Mouse (Mus musculus) central nervous system, embryonic 11.5 days (tissue): Measurements from ENCODE around the gene Klhl33. TPM values are rescaled to one million over a fixed set of nuclear protein-coding genes. Genes with fewer than 3 reads are reported as not detected.

Source experiments
- polyA plus RNA-seq: library from polyadenylated mRNA; depleted of rRNA; stranded (reverse); fragments of >200 nt; gene quantifications from 2 replicates; pipeline ENCODE4 v1.2.3, GENCODE M21; 2012; rRNA removed

The Klhl33 gene
- polyA plus RNA-seq = 0.26 and 0.34 TPM in 2 replicates

DNA sequence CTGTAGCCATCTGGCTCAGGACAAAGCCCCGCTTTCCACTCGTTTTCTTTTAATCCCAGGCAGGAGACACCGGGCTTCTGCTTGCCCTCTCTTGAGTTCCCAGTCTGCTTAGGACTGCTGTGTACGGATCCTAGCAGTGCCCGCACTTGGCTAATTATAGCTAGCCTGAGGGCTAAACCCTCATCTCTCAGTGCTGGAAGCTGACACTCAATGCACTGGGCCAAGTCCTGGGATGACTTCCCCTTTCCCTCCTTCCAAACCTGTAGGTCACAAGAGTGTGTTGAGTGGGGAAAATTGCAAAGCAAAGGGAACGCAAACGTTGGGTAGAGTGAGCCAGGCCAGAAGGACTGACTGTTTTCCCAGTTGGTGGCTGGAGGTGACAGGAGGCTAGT lies at the start of gene Klhl33:
TSS of gene Klhl33 (minus strand) at position 134 of the 392 bp plus-strand sequence.

DNA sequence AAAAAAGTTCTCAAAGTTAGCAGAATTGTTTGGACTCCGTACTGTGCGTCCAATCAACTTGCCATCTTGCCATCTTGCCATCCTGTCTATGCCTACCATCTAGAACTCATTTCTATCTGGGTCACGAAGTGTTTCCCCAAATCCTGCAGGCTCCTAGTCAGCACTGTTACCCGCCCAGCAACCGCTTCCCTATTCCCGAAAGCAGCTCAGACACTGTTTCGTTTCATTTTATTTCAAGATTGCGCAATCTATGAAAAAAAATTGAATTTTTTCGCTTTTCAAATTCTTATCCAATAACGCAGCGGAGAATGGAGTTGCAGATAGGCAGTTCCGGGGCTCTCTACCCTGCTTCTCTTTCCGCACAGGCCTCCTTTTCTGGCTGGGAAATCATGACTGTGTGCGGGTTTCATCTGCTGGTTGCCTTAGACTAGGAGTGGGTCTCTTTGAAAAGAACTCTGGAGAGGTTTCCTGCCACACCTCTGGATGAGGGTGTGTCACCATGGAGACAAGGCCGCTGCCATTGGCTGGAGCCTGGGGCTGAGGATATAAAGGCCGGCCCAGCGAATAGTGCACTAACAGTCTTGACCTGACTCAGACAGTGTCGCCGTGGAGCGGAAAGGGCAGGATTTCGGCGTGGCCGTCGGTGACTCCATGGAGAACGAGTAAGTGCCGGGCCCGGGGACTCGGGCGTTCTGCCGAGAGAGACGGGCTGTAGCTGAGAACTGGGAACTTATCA lies 46.8 kb upstream of the Klhl33 start, which contains the start of gene Gm49342:
TSS of gene Gm49342 (plus strand) at position 586 of the 736 bp plus-strand sequence.

DNA sequence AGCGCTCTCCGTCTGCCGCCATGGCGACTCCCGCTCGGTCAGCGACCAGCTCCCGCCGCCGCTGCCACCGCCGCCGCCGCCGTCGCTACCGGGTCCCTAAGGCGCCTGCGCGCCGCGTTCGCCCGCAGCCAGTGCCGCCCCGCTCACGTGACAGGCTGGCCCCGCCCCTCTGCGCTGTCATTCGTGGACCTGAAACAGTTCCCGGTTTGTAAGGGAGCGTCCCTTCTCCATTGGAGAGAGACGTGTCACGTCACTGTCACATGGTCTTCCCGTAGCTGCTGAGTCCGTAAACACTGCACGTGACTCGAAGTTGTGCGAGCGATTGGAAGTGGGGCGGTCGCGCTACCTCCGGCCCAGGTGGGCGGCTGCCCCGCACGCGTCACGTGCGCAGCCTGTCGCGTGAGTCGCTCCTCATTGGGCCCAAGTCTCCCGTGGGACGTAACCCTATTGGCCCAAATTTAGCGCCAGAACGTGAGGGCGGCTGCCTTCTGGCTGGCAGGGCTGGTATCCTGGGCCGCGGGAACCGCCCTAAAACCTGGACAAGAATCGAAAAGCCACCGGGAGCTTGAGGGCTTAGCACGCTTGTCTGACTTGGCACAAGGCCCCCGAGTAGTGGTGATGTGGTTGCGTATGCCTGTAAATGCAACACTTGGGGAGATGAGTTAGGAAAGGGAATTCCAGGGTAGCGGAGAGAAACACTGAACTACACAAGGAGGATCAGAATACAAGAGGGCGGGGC lies 33.6 kb upstream of the Klhl33 start, which contains the start of the genes Pip4p1 and Pnp:
TSS of gene Pip4p1 (minus strand) at position 103 of the 739 bp plus-strand sequence.
TSS of gene Pnp (plus strand) at position 329 of the 739 bp plus-strand sequence.

DNA sequence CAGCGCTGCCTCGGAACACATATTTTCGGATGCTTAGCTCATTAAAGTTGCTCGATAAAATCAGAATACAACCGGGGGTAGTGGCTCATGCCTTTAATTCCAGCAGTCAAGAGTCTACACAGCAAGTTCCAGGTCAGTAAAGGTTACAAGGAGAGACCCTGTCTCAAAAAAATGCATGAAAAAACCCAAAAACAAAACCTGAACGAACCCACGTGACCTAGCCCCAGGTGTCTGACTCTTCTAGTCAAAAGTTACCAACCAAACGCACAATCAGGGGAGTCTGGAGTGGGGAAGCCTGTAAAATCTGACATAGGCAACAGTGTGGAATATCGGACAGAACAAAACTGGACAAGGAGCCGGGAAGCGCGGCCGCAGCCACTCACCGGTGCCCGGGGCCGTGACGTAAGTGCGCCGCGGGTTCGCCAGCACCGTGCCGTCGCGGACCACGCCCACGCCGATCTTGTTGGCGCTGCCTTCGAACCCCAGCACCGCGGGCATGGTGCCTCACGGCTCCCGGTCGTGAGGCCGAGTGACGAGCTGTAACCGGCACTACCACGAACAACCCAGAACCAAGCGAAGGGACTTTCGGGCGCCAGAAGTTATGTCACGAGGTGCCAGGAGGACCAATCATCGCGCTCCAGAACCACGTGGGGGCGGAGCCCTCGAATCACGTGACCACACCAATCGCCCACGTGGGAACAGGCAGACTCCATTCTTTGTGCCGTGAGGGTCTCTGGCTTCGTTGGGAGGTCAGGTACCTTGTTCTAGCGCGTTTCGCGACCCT lies 27.2 kb upstream of the Klhl33 start, which contains the start of the genes Osgep and Apex1:
TSS of gene Osgep (minus strand) at position 613 of the 784 bp plus-strand sequence.
TSS of gene Apex1 (plus strand) at position 688 of the 784 bp plus-strand sequence.

DNA sequence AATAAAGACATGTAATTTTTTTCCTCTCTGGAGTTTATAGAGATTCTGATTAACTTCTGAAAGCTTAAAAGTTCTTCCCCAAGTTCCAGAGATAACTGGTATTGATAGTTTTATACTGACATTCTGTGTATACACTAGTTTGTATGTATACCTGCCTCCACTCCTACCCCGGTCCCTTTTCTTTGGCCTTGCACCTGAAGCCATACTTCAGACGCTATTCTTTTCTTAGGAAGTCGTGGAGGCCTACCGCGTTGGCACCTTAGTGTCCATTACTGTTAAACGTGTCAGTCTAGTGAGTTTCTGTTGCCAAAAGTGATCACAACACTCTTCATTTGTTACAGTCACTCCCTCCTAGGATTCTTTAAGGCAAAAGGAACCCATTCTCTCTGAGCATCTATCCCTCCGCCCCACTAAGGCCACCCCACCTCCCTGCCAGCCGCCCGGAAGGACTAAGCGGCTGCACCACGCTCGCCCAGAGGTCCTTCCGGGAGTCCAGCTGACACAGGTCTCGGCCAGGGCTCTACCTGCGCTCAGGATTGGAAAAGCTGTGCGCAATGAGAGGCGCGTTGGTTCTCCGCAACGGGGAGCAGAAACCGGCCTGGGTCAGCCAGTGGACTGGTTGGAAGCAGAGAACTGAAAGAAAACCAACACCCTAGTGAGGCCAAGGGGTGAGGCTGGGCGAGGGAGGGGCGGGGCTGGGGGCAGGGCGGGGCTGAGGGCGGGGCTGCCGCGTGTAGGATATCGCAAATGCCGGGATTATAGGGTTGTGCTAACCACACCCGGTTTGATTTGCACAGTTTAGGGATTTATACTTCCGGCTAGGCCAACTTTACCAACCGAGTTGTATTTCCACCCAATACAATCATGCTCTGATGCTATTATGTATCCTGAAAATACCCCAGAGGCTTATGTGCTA lies 27.2 kb downstream of the Klhl33 start, which contains the start of gene Tep1:
TSS of gene Tep1 (minus strand) at position 672 of the 916 bp plus-strand sequence.

Other genes starting within 250 kb of the Klhl33 start
- not detected in 2 replicates for gene Olfr747, start 204.3 kb downstream of the Klhl33 start, polyA plus RNA-seq
- gene Olfr748, start 190.1 kb downstream of the Klhl33 start, polyA plus RNA-seq = not detected in 2 replicates
- gene Olfr749, start 152.4 kb downstream of the Klhl33 start, polyA plus RNA-seq = not detected in 2 replicates
- gene Ttc5, start 112.0 kb downstream of the Klhl33 start, polyA plus RNA-seq = 98.5 and 117 TPM in 2 replicates
- gene Ccnb1ip1, start 89.8 kb downstream of the Klhl33 start, polyA plus RNA-seq = 0.17 TPM in 1 of 2 replicates, not detected in the other
- gene Parp2, start 89.7 kb downstream of the Klhl33 start, polyA plus RNA-seq = 93.7 and 103 TPM in 2 replicates
- 8.0 and 11.4 TPM in 2 replicates for gene Tep1, start 26.9 kb downstream of the Klhl33 start, polyA plus RNA-seq
- gene Osgep, start 27.4 kb upstream of the Klhl33 start, polyA plus RNA-seq = 116 and 147 TPM in 2 replicates
- 251 and 280 TPM in 2 replicates for gene Apex1, start 27.5 kb upstream of the Klhl33 start, polyA plus RNA-seq
- gene Pip4p1, start 33.3 kb upstream of the Klhl33 start, polyA plus RNA-seq = 82.2 and 83.3 TPM in 2 replicates
- gene Pnp, start 33.6 kb upstream of the Klhl33 start, polyA plus RNA-seq = 56.1 and 57.4 TPM in 2 replicates
- 55.7 and 88.9 TPM in 2 replicates for gene Gm49342, start 47.0 kb upstream of the Klhl33 start, polyA plus RNA-seq
- gene Pnp2, start 58.5 kb upstream of the Klhl33 start, polyA plus RNA-seq = 0.55 and 0.57 TPM in 2 replicates
- 0.04 TPM in 1 of 2 replicates, not detected in the other for gene Rnase10, start 110.2 kb upstream of the Klhl33 start, polyA plus RNA-seq
- gene Rnase9, start 144.4 kb upstream of the Klhl33 start, polyA plus RNA-seq = not detected in 2 replicates
- gene Rnase11, start 152.7 kb upstream of the Klhl33 start, polyA plus RNA-seq = not detected in 2 replicates
- 0.14 and 0.47 TPM in 2 replicates for gene Rnase12, start 160.2 kb upstream of the Klhl33 start, polyA plus RNA-seq
- not detected in 2 replicates for gene Olfr750, start 176.9 kb upstream of the Klhl33 start, polyA plus RNA-seq
- 8.4 and 16.1 TPM in 2 replicates for gene Rnase4, start 193.6 kb upstream of the Klhl33 start, polyA plus RNA-seq
- gene Ang, start 193.6 kb upstream of the Klhl33 start, polyA plus RNA-seq = 4.2 and 5.2 TPM in 2 replicates
- gene Eddm3b, start 216.9 kb upstream of the Klhl33 start, polyA plus RNA-seq = 0.04 TPM in 1 of 2 replicates, not detected in the other
- 0.16 and 0.19 TPM in 2 replicates for gene Rnase6, start 226.4 kb upstream of the Klhl33 start, polyA plus RNA-seq
- gene Rnase1, start 249.3 kb upstream of the Klhl33 start, polyA plus RNA-seq = 0.05 and 0.10 TPM in 2 replicates